Mouse (Mus musculus) myocyte (in vitro differentiated cells): ENCODE measurements around the gene Cdk13.

ENCODE experiments used
- E2F4 ChIP-seq: IDR thresholded peaks from one replicate; pipeline ENCODE4 v1.6.1; 2011; ENCODE audit warnings: mild to moderate bottlenecking, control low read depth, moderate library complexity; ENCODE audit not compliant: insufficient read depth
- POLR2A ChIP-seq: IDR thresholded peaks from one replicate; pipeline ENCODE4 v1.6.1; 2011; ENCODE audit warnings: low read depth, mild to moderate bottlenecking, control low read depth, moderate library complexity; ENCODE audit not compliant: insufficient read length
- POLR2AphosphoS2 ChIP-seq: IDR thresholded peaks from one replicate; pipeline ENCODE4 v1.6.1; 2011; ENCODE audit warnings: low read depth, control low read depth; ENCODE audit not compliant: insufficient read length
- TCF3 ChIP-seq: IDR thresholded peaks from one replicate; pipeline ENCODE4 v1.6.1; 2011; ENCODE audit warnings: low read depth, control low read depth; ENCODE audit not compliant: insufficient read length

DNA sequence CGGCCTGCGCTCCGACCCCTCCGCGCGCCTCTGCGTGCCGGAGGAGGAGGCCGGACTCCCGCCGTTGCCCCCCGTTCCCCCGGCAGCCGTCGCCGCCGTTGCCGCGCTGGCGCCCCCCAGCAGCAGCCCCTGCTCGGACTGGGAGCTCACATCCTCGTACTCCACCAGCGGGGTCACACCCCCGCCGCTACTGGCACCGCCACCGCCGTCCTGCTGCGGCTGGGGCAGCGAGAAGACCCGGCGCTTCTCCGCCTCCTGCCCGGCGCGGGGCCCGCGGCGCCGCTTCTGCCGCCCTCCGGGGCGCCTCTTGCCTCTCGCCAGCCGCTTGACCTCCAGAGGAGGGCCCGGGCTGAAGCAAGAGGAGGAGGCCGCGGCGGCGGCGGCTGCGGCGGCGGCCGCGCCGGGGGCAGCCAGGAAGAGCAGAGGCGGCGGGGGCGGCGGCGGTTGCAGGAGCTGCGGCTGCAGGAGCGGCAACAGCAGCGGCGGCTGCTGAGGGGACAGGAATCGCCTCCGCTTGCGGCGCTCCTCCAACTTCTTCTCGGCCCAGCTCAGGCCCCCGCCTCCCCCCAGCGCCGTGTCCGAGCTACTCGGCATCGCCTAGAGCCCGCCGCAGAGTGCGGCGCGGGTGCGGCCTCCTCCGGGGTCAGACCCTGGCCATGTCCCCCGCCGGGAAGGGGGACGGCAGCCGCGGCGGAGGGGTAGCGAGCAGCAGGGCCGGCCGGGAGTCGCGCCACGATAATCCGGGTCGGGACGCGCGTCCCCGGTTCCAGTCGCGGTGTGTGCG, 647 bp downstream of the Cdk13 start:
- TF ChIP-seq POLR2A (no peak), POLR2AphosphoS2 (no peak), TCF3 (no peak), E2F4 (no peak)
